Mouse (Mus musculus): Measurements from ENCODE around the gene Gm11096.

DNA sequence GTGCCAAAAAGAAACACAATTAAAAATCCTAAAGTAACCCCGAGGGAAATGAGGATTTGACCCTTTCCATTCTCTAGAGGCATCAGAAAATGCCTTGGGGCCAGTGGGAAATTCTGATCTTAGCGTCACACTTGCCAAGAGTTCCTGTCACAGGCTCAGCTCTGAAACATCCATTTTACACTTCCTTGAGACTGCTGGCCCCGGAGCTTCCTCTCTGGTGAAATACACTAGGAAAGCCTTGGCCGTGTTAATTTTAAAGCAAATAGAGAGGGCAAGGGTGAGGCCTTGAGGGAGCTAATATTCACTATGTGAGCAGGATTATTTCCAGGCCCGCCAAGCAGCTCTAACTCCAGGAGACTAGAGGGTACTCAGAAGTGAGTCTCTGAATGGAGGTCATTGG is 8.4 kb upstream of the Gm11096 start:
- TF ChIP-seq CTCF (IDR thresholded peaks at IDR 0.05; ENCODE audit: low read depth) (no peak), EP300 (IDR thresholded peaks at IDR 0.05; ENCODE audit: low read depth) (no peak)
